Mouse (Mus musculus) gastrocnemius, postnatal 25 days (tissue): ENCODE measurements around the gene Slc9a2. TPM values are rescaled to one million over a fixed set of nuclear protein-coding genes. Genes with fewer than 3 reads are reported as not detected.

Experiments used
- DNase-seq: peaks from one replicate; pipeline ENCODE4 v3.0.0; 2022
- long read RNA-seq, 2 experiments: library from polyadenylated mRNA; stranded (forward); transcript quantifications; one replicate each; pipeline ENCODE4 v2.0.0; 2021
- total RNA-seq, 2 experiments: library from RNA; stranded (reverse); gene quantifications; 1 replicate in 1 of 2; 2 replicates in 1 of 2; pipeline ENCODE4 v1.2.3; 2021

Gene Slc9a2
- 10 to 100 TPM; 17.9 to 25.7 TPM for total RNA-seq
- long read RNA-seq, experiment 1, full-length matches to known transcripts: 13 of 26 reads
- long read RNA-seq, experiment 1, partial matches to known transcripts: 9 of 26 reads
- long read RNA-seq, experiment 1, other reads (novel, unspliced or antisense): 4 of 26 reads
- long read RNA-seq, experiment 2, full-length matches to known transcripts: 21 of 27 reads
- long read RNA-seq, experiment 2, partial matches to known transcripts: 0 of 27 reads
- long read RNA-seq, experiment 2, other reads (novel, unspliced or antisense): 6 of 27 reads

DNA sequence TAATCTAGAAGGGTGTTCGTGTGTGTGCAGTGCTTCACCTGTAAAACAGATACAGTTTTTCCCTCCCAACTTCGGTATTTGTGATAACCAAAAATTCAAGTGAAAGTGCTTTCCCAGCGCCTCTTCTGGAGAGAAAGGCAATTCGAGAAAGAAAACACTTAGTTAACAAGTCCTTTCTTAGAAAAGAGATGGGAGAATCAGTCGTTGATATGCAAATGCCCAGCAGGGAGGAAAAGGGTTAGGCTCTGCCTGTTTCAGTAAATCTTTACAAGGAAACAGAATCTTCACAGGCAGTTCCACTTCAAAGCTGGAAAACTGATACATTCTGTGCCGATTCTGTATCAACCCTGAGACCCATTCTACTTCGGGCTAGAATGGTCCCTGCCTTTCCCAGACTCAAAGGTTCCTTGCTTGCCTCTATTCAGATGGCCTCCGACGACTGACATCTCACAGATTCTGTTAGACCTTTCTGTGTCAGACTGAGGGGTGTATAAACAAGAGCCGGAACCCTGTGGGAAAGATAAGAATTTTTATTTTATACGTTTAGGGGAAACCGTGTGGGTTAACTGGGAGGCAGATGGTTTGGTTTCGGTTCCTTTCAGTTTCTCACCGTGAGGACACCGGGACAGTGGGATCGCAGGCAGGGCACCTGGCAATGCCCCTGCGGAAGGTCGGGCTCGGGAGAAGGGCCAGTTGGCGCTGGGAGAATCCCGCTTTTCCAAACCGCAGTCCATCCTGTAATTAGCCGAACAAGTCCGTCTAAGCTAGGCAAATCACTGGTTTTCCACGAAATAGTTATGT is at the start of gene Slc9a2:
Gene Slc9a2 (plus strand): TSS at position 508 of the 801 bp plus-strand sequence.
- DNase-seq: peak; percentile 16

DNA sequence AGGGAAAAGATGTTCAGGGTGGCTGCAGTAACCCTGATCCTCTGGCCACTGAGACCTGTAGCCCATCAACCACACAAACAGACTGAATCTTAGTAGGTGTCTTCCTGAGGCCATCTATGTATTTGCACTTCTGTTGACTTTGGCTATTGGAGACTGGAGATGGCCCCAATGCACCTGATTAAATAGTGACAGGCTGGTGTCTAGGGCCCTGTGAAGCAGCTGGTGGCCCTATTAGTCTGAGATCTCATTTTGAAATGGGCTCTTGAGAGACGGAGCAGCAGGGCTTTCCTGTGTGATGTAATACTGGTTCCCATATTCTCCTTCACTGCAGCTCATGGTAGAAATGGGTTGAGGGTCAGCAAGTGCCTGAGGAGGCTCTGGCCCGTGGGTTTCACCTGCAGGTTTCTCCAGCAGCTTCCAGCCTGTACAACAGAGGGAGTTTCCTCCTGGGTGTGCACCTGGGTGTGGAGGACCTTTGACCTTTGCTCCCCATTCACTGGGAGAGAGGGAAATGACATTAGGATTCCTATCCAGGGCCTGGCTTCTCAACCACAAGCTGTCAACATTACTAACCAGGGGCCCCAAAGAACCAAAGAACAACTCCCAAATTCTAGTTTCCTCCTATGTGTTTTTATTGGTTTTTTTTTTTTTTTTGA is 47.8 kb upstream of the Slc9a2 start:
- DNase-seq: no peak

DNA sequence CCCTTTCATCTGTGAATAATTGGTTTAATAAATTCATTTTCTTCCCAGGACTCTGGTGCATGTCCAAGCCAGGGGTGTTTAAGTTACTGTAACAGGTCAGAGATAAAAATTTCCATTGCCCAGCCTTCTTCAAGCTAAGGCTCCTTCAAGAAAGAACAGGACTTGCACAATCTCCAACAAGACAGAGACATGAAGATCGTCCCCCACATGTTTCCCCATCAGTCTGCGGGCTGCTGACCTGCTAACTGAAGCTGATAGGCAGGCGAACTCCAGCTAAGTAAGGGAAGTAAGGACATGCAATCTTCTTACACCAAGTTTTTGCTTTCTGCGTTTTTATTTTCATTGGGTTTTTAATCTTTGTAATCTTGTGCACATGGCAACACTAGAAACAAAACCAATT is 45.8 kb upstream of the Slc9a2 start:
- no peak for DNase-seq

DNA sequence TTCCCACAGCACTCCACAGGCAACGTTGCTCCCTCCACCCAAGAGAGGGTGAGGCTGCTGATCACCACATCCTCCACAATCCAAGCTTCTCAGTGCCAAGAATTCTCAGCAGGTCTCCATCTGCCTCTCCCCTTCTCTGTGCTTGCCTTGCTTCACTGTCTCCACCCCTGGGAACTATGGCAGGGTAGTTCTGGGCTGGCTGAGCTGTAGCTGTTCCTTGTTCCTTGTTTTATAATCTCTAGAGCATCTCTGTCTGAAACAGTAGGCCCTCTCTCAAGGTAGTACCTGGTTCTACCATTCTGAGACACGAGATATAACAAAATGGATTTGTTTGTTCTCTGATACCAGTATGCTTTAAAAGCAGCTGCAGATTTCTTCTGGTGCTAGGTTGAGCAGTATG is 32.1 kb upstream of the Slc9a2 start:
- DNase-seq: no peak

DNA sequence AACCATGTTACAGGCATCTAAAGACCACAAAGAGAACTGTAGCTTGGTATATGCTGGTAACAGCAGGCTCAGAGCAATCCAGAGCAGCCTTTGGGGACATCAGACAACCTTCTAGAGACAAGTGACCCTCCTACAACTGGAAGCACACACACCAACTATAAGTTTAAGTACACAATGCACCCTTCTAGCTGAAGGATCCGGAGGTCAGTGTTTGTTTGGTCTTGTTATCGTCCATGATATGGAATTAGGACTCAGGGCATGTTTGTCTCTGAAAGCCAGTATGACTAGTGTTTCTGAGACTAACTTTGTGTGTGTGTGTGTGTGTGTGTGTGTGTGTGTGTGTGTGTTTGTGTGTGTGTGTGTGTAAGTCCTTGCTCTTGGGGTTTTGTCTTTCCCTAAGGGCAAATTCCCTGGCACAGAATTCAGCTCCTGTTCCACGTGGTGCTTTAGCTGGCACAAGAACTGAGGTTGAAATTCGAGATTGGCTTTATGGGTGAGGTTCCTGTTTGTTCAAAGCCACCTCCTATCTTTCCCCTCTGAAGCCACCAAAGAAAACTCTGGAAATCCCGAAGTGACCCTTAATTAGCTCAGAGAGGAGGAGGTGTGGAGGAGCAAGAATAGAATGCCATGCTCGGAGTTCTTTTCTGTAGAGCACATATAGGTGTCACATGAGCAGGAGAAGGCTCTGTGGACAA is 29.4 kb upstream of the Slc9a2 start:
- no peak for DNase-seq

DNA sequence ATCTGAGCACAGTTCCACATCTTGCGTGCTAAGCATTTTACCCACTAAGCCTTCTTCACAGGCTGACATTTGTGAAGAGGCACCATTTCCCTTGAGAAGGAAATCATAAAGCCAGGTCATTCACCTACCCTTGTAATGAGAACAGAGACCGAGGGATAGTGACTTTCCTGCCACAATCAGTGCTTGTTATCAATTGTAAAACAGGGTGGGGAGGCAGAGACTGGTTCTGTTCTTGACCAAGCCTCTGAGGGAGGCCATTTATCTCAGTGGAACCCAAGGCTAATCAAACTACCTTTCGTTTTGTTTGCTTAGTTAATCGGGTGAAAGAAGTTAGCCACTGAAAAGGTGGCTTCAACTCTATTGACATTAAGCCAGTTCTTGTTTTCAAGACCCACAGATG is 23.3 kb upstream of the Slc9a2 start:
- no peak for DNase-seq

DNA sequence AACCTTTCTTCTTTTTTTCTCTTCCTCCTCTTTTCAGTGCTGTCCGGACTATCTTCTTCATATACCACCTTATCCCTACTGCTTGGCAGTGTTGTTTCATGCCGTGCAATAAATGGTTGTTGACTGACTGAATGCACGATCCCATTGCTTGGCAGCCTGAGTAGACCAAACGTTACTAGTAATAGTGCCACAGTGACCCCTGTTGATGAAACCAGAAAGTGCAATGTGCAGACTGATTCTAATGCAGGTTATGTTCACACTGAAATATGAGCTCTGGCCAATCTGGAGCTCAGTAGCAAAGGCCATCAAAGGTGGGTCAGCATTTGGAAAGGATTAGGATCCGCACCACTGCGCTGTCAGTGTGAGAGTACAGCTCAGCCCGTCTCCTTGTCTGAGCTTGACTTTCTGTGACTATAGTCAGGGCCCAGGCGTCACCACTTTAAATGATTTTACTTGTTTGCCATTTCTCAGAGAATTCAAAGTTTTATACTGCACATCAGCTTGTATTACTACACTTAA is 22.3 kb upstream of the Slc9a2 start:
- DNase-seq: peak; percentile 20

DNA sequence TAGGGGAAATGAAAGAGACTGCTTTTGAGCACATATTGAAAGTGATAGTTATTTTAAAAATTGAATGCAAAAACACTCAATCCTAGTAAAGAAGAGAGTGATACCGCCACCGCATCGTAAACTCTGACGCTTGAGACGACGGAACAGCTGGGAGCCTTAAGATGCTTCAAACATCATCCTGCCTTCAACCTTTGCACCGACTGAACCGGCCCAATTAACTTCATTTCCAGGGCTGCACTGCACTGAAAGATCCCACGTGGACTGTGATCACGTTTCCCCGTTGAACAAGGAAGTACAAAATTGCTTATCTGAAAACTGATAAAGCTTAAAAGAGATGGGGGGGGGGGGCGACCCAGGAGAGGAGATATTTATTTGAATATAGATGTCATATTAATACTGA is 21.4 kb upstream of the Slc9a2 start:
- no peak for DNase-seq

DNA sequence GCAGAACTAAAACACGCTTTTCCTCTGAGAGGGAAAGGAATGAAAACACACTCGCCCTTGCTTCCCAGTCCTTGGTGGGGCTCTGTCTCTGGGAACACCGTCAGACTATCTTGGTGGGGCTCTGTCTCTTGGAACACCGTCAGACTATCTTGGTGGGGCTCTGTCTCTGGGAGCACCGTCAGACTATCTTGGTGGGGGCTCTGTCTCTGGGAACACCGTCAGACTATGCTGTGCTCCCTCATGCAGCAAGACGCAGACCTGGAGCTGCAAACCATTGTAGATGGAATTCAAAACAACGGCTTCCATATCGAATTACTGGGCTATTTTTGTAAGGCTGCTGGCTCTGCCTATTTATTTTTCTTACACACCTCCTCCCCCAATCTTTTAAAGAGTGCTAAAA is 20.9 kb upstream of the Slc9a2 start:
- no peak for DNase-seq

DNA sequence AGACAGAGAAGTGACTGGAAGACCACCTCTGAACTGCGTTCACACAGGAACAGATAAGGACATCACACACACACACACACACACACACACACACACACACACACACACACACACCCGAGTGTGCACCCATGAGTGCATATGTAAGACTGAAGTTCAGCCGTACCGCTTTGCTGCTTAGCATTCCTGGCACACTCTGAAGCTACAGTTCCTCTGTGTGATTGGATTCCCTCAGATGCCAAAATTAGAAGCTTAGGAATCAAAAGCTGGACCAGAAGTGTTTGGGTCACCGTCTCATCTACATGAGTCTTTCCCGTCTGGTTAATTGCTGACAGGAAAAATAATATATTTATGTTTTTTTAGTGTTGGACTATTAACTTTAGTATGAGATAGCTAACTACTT is 19.5 kb upstream of the Slc9a2 start:
- no peak for DNase-seq

DNA sequence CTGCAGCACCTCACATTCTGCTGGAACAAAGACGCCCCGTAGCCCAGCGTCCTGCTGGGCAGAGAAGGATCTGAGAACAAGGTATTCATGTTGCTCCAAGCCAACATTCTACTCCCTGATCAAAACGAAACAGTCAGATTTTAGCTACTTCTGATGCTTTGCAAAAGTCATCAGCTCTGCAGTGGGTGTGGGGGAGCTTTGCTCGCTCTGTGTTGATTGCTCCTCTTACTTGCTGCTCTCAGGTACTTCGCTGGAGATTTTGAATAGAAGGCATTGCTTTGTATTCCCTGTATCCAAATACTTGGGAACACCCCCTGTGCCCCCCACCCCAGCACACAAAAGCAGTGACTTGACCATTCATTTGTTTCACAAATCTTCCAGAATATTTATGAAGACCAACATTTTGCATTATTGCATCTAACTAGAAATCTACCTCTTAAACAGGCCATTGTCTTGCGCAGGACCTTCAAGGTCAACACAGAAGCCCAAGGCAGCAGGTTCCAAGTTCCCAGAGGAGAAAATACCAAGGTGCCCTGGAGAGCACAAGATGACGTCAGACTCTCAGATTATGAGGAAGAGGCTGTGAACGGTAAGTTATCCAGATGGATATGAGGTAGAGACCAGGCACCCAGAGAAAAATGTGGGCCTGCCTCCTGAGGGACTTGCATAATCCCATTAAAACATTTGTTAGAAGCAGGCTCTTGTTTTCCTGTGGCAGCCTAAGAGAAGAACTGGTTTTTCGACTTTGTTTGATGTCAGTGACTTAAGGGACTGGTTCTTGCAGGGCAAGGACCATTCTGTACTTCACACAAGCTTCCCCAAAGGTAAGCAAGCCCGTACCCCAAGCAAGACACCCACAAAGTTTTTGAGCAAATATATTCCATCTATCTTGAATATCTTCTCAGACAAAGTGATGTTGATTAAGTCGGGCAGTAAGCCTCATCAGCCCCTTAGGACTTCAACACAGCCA is 14.7 kb upstream of the Slc9a2 start:
- no peak for DNase-seq

DNA sequence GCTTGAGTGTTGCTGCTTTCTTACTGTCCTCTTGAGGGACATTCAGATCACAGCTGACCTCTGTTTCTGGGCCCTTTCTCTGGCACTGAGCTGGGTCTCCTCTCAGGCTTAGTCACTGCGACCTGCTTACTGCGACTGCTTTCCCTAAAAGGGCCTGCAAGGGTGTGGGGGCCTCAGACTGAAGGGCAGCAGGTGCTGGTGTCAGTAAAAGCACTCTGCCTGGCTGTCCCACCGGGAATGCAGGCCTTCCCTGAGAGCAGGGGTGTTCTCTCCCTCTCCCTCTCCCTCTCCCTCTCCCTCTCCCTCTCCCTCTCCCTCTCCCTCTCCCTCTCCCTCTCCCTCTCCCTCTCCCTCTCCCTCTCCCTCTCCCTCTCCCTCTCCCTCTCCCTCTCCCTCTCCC is 12.9 kb upstream of the Slc9a2 start:
- DNase-seq: peak; percentile 18

DNA sequence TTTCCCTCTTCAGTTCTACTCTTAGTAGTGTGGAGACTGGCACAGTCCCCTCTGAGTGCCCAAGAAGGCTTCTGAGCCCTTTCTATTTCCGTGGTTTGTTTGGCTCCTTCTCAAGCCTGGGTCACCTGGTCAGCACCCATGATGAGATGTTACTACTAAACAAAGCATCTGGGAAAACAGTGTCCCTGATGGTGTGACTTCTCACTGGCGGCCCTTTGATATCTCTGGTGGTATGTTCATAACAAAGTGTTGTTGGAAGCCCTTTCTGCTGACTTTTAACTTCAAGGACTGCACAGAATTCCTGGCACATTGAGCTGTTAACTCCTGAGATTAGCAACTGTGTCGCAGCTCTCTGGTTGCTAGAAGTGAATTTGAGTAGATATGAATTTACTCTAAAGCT is 10.3 kb upstream of the Slc9a2 start:
- DNase-seq: no peak

DNA sequence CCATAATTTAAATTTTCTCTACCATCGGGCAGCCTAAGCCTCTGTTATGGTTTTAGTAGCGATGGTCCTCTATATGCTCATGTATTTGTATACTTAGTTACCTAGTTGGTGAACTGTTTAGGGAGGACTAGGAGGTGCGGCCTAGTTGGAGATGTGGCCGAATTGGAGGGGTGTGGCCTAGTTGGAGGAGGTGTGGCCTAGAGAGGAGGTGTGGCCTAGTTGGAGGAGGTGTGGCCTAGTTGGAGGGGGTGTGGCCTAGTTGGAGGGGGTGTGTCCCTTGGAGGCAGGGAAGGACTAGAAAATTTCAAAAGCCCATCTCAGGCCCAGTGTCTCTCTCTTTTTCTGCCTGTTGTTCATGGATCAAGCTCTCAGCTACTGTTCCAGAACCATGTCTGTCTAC is 8.9 kb upstream of the Slc9a2 start:
- no peak for DNase-seq

DNA sequence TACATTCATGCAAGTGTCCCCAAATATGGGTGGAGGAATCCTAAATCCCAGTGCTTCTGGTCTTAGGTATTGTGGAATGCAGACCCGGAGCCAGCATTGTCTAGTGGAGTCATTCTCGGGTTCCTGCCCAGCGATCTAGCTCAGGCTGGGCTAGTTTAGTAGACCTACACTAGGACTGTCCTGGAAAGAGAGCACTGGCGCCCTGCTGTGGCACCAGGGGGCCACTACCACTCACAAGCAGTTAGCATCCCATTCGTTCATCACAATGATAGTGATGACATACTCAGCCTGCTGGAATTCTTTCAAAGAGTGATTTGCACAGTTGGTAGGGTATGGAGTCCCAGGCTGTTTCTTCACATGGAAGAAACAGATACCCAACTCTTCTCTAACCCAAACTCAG is 3.1 kb upstream of the Slc9a2 start:
- no peak for DNase-seq

DNA sequence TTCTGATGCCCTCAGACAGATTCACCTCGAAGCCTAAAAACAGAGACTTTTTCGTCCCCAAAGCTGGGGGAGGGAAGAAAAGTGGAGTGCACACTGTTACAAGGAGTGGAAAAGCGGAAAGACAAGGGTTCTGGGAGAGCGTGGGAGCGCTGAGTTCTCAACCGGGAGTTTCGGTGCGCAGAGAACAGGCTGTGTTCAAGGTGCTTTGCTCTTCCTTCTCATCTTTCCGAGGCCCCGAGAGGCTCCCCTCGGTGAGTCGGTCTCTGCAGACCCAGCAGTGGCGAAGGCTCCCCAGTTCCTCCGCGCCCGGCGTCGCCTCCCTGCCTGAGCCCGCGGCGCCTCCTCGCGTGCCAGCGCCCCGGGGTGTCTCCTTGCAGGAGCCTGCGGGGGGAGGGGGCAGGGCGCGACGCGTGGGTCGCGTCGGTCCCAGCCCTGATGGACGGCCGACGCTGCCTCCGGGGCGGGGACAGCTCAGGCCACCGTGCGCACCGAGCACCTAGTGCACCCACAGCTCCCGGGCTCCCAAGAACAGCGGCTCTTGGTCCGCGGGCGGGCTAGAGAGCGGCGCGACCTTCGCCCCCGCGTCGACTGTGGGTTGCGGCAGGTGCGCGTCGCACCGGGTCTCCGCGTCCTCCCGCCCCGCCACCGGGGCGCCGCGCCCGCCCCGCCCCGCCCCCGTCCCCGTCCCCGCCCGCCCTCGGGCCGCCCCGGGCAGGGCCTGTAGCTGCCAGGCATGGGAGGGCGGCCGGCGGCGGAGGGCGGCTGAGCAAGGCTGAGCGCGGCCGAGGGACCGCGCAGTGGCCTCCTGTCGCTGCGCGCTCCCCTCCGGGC is 709 bp downstream of the Slc9a2 start:
- DNase-seq: peak; percentile 38

DNA sequence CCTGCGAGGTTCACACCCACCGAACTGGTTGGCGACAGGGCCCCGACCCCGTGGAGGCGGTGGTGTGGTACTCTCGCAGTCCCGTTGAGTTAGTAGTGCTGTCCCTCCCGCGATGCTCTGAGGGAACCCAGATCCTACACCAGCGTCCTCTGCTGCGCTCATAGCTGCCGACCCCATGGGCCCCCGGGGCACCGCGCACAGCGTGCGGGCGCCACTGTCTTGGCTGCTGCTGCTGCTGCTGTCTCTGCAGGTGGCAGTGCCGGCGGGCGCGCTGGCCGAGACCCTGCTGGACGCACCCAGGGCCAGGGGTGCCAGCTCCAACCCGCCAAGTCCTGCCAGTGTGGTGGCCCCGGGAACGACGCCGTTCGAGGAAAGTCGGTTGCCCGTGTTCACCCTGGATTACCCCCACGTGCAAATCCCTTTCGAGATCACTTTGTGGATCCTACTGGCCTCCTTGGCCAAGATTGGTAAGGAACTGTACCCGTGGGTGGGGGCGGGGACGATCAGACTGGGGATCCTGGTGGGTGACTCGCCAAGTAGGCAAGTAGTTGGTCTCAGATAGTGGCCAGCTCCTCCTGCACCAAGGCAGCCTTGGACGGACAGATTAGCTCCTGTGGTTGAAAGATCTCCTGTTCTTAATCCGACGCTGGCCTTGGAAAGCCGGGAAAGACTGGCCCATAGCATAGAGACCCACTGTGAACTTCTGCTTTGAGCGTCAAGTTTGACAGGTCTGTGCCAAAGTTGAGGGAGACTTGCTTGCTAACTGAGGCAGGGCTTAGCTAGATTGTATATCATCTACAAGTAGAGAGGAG is 1.5 kb downstream of the Slc9a2 start:
- DNase-seq: peak; percentile 43

DNA sequence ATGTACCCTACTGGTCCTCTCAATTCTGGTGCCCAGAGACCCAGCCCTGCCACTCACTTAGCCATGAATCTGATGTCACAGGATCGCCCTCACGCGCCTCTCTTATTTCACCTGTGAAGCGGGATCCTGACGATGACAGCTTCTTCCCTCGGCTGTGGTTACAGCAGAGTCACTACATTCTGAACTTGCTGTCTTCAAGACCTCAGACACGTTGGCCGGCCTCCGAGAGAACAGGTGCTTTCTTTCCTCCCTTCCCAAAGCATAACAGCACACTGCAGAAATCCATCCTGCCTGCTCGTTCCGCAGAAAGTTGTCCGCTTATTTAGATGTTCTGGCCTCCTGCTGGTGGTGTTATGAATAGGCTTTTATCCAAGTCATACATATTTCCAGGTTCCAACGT is 13.9 kb downstream of the Slc9a2 start:
- peak; percentile 46 for DNase-seq

DNA sequence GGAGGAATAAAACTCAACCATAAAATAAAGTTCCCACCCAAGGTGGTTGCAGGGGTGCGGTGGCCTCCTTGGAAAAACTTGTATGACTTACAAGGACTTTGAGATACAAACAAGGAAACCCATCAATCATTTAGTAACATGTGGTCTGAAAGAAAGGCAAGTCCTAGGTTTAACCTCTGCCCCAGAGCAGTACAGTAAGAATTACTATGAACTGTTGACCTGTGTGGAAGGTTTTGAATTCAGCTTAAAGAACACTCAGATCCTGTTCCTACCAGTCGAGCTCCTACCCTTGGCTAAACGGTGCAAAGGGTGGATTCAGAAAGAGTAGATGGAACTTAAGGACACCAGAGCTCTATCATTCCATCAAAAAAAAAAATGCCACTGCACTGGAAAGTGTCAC is 16.1 kb downstream of the Slc9a2 start:
- DNase-seq: no peak
